ENCODE assay signal across 11 mouse cellular contexts in genomic region chr17:7269151-7269806, GRCm38 (mm10). TPM values are rescaled to one million over a fixed set of nuclear protein-coding genes. Genes with fewer than 3 reads are reported as not detected.
DNase-seq lines count a peak whose midpoint lies in the region; ATAC-seq and TF ChIP-seq lines count a peak whose summit lies in the region.
"Had no signal": no experiment of that assay in that cellular context is flagged by ENCODE, and none has a peak within 500 bp of the region (broad histone marks: within the 10 kb centered on the region; RNA-seq: fewer than 3 reads in every experiment).

No protein-coding gene starts in this region.

- peak; percentile 13; the same call in 1 of the 2 replicates for TF ChIP-seq CTCF in stomach, postnatal 0 days (IDR thresholded peaks at IDR 0.05; ENCODE audit: low read depth)

- no peaks in the 10 kb centered on the region for H3K9me3 ChIP-seq in midbrain, embryonic 14.5 days (ENCODE audit: control insufficient read depth, low read length)
- H3K9me3 ChIP-seq in midbrain, embryonic 11.5 days (ENCODE audit: control insufficient read depth, low read length), result no peaks in the 10 kb centered on the region
- no peaks in the 10 kb centered on the region for H3K9me3 ChIP-seq in stomach, postnatal 0 days (ENCODE audit: control insufficient read depth, low read length)
- H3K9me3 ChIP-seq: liver, embryonic 15.5 days had no signal

- H3K4me2 ChIP-seq in midbrain, embryonic 14.5 days (ENCODE audit: low read length), result no peak overlapping the region
- no peak overlapping the region for H3K4me2 ChIP-seq in midbrain, embryonic 11.5 days
- H3K4me2 ChIP-seq in stomach, postnatal 0 days (replicated peaks; ENCODE audit: low read depth), result no peak overlapping the region
- H3K4me2 ChIP-seq: liver, embryonic 15.5 days had no signal

- H3K36me3 ChIP-seq in midbrain, embryonic 14.5 days (ENCODE audit: control insufficient read depth, insufficient read depth, low read length), result no peaks in the 10 kb centered on the region
- no peaks in the 10 kb centered on the region for H3K36me3 ChIP-seq in midbrain, embryonic 11.5 days (ENCODE audit: control insufficient read depth, insufficient read depth, low read length)
- H3K36me3 ChIP-seq in stomach, postnatal 0 days (ENCODE audit: control insufficient read depth, insufficient read depth, low read length), result no peaks in the 10 kb centered on the region
- H3K36me3 ChIP-seq: liver, embryonic 15.5 days had no signal

- peak overlapping the region; percentile 20; the same call in 1 of the 2 replicates for H3K27ac ChIP-seq in midbrain, embryonic 14.5 days (replicated peaks; ENCODE audit: low read depth, low read length)
- no peak overlapping the region for H3K27ac ChIP-seq in midbrain, embryonic 11.5 days (ENCODE audit: low read depth, low read length)
- H3K27ac ChIP-seq in stomach, postnatal 0 days (replicated peaks), result no peak overlapping the region
- H3K27ac ChIP-seq: liver, embryonic 15.5 days had no signal

- peaks cover 13% of the 10 kb centered on the region for H3K4me1 ChIP-seq in midbrain, embryonic 14.5 days (ENCODE audit: control insufficient read depth, insufficient read depth, low read length)
- H3K4me1 ChIP-seq in midbrain, embryonic 11.5 days (ENCODE audit: control insufficient read depth, insufficient read depth, low read length), result peaks cover 14% of the 10 kb centered on the region
- H3K4me1 ChIP-seq in stomach, postnatal 0 days (replicated peaks; ENCODE audit: control insufficient read depth, insufficient read depth), result no peaks in the 10 kb centered on the region
- H3K4me1 ChIP-seq: liver, embryonic 15.5 days had no signal

- DNase-seq in embryo, embryonic 10 days (ENCODE audit: low spot score), result peak; percentile 54
- DNase-seq in embryo, embryonic 11 days, result no peak
- peak; percentile 21 for DNase-seq in midbrain, embryonic 14.5 days
- no peak for DNase-seq in midbrain, embryonic 11.5 days (ENCODE audit: low spot score, missing footprints)
- peak; percentile 33 for DNase-seq in liver
- no peak for DNase-seq in stomach, postnatal 0 days (ENCODE audit: low spot score)
- no peak for DNase-seq in layer of hippocampus, adult 9-11 months
- DNase-seq in spleen, postnatal 4 days (ENCODE audit: low spot score in 2 of 2), result no peak
- DNase-seq: cerebellum, postnatal 25 days; retina, postnatal 1 day had no signal

- H3K4me3 ChIP-seq in midbrain, embryonic 14.5 days (replicated peaks; ENCODE audit: low read depth, low read length), result no peak overlapping the region
- H3K4me3 ChIP-seq in midbrain, embryonic 11.5 days (ENCODE audit: low read depth, low read length), result no peak overlapping the region
- H3K4me3 ChIP-seq in stomach, postnatal 0 days (ENCODE audit: low read depth, low read length), result no peak overlapping the region
- H3K4me3 ChIP-seq: liver, embryonic 15.5 days had no signal

- no peaks in the 10 kb centered on the region for H3K27me3 ChIP-seq in midbrain, embryonic 14.5 days (ENCODE audit: control insufficient read depth, insufficient read depth, low read length)
- no peaks in the 10 kb centered on the region for H3K27me3 ChIP-seq in midbrain, embryonic 11.5 days (ENCODE audit: control insufficient read depth, insufficient read depth, low read length)
- H3K27me3 ChIP-seq in stomach, postnatal 0 days (ENCODE audit: control insufficient read depth, insufficient read depth, low read length), result no peaks in the 10 kb centered on the region
- H3K27me3 ChIP-seq: liver, embryonic 15.5 days had no signal

- no peak for ATAC-seq in midbrain, embryonic 14.5 days (ENCODE audit: low FRiP score, low TSS enrichment)
- ATAC-seq in midbrain, embryonic 11.5 days (ENCODE audit: low FRiP score), result no peak
- no peak for ATAC-seq in stomach, postnatal 0 days (ENCODE audit: low FRiP score, low TSS enrichment)

- TF ChIP-seq EP300 in stomach, postnatal 0 days (optimal IDR thresholded peaks at IDR 0.05), result no peak

- 72% methylated on average over 12 of the region's 12 CpGs for WGBS in midbrain, embryonic 14.5 days
- 81% methylated on average over 12 of the region's 12 CpGs for WGBS in midbrain, embryonic 11.5 days
- 37% methylated on average over 12 of the region's 12 CpGs for WGBS in stomach, postnatal 0 days

- H3K9ac ChIP-seq in midbrain, embryonic 14.5 days (replicated peaks; ENCODE audit: low read length), result no peak overlapping the region
- no peak overlapping the region for H3K9ac ChIP-seq in midbrain, embryonic 11.5 days (ENCODE audit: low read length)
- no peak overlapping the region for H3K9ac ChIP-seq in stomach, postnatal 0 days (ENCODE audit: low read length)
- H3K9ac ChIP-seq: liver, embryonic 15.5 days had no signal

RNA-seq across cellular contexts. Expression of gene Tcp10a, which starts 55.2 kb away (rescaled TPM):
- not detected in 2 replicates for polyA plus RNA-seq in midbrain, embryonic 14.5 days (2014; fragmentation: Nextera tagmentation; extraction: Ambion mirVana)
- not detected in 2 replicates for polyA plus RNA-seq in midbrain, embryonic 11.5 days (2014; fragmentation: Nextera tagmentation; extraction: Ambion mirVana)
- polyA plus RNA-seq in stomach, postnatal 0 days (2015; fragmentation: Nextera tagmentation; extraction: Ambion mirVana), result 0.06 TPM in 1 of 2 replicates, not detected in the other
- polyA plus RNA-seq: liver, embryonic 15.5 days had no signal

Comparison
In these comparisons a context has a peak if more than half of its experiments do, and no peak if none do; other contexts are left out.
1. DNase-seq: peak in embryo, embryonic 10 days (single experiment), midbrain, embryonic 14.5 days (single experiment) and liver (single experiment); none in embryo, embryonic 11 days (single experiment), midbrain, embryonic 11.5 days (single experiment), stomach, postnatal 0 days (single experiment), layer of hippocampus, adult 9-11 months (single experiment) and spleen, postnatal 4 days (0 of 2).